Mouse (Mus musculus) embryonic fibroblast, embryonic 13.5 days (primary cell): ENCODE results near the gene Rasgef1a.

Experiments used
- CTCF ChIP-seq: IDR thresholded peaks from 2 replicates; pipeline ENCODE4 v1.5.1; 2011; ENCODE audit warnings: mild to moderate bottlenecking, control low read depth, low read length, moderate library complexity, borderline replicate concordance; ENCODE audit not compliant: insufficient read depth
- POLR2A ChIP-seq: IDR thresholded peaks from 2 replicates; pipeline ENCODE4 v1.6.1; 2011; ENCODE audit warnings: low read depth, mild to moderate bottlenecking, control low read depth, low read length, moderate library complexity

- TF ChIP-seq POLR2A (no peak), CTCF (no peak)
These were observed 66.2 kb downstream of the Rasgef1a start for GRCm38 (mm10) chr6:118077421-118077820.
